Mouse (Mus musculus) large intestine, adult 2 months (tissue): ENCODE measurements around the gene Trnau1ap. TPM values are rescaled to one million over a fixed set of nuclear protein-coding genes. Genes with fewer than 3 reads are reported as not detected.
A peak's percentile ranks its signal among the peaks of the same experiment; 100 is the strongest.
"Not testable (repeated sequence)": the region's sequence is repeated elsewhere in the genome, so short reads cannot be mapped to it uniquely, and the experiment has no call there.

ENCODE experiments used
- DNase-seq: peaks from one replicate; pipeline ENCODE4 v3.0.0-alpha.2; 2012; ENCODE audit warnings: low read depth, low spot score
- WGBS: fragments of 180-500 bp; shearing (Covaris S2); methylation state at CpG from one replicate; pipeline ENCODE4 v1.1.7; 2018; 5-methylcytosine and 5-hydroxymethylcytosine counted together
- polyA plus RNA-seq: library from polyadenylated mRNA; depleted of rRNA; stranded (reverse); fragments of >200 nt; gene quantifications from 2 replicates; pipeline ENCODE4 v1.2.3, GENCODE M21; 2012

Trnau1ap gene
- polyA plus RNA-seq, 1 experiment: 19.6 TPM

GRCm38 (mm10) chr4:132302939-132303479 lies 26.3 kb downstream of the Trnau1ap start, which contains the start of gene Rab42:
Rab42 (minus strand) TSS chr4:132303385.
- DNase-seq: no peak
- WGBS: 4% methylated on average over 31 of the region's 31 CpGs

GRCm38 (mm10) chr4:132301965-132302938 lies 27.1 kb downstream of the Trnau1ap start:
- WGBS: 69% methylated on average over 16 of the region's 16 CpGs
- DNase-seq: no peak

GRCm38 (mm10) chr4:132301486-132301885 lies 27.9 kb downstream of the Trnau1ap start:
- no peak for DNase-seq
- 73% methylated on average over 6 of the region's 6 CpGs for WGBS

GRCm38 (mm10) chr4:132299849-132300248 lies 29.5 kb downstream of the Trnau1ap start:
- 86% methylated on average over 1 of the region's 1 CpGs for WGBS

GRCm38 (mm10) chr4:132295696-132296390 lies 33.5 kb downstream of the Trnau1ap start:
- no peak for DNase-seq
- 56% methylated on average over 8 of the region's 8 CpGs for WGBS

More at GRCm38 (mm10) chr4:132299849-132300248, 29.5 kb downstream of the Trnau1ap start:
- no peak for DNase-seq

- 77% methylated on average over 7 of the region's 7 CpGs for WGBS
- no peak for DNase-seq
These were observed 35.6 kb downstream of the Trnau1ap start for GRCm38 (mm10) chr4:132293682-132294240.

- 57% methylated on average over 4 of the region's 4 CpGs for WGBS
These were observed 36.4 kb downstream of the Trnau1ap start for GRCm38 (mm10) chr4:132292988-132293387.

GRCm38 (mm10) chr4:132291624-132292335 lies 37.6 kb downstream of the Trnau1ap start:
- WGBS: 85% methylated on average over 12 of the region's 12 CpGs

More at GRCm38 (mm10) chr4:132292988-132293387, 36.4 kb downstream of the Trnau1ap start:
- no peak for DNase-seq

GRCm38 (mm10) chr4:132291056-132291455 lies 38.3 kb downstream of the Trnau1ap start:
- 98% methylated on average over 4 of the region's 4 CpGs for WGBS

More at GRCm38 (mm10) chr4:132291624-132292335, 37.6 kb downstream of the Trnau1ap start:
- no peak for DNase-seq

GRCm38 (mm10) chr4:132288840-132289239 lies 40.5 kb downstream of the Trnau1ap start:
- not testable (repeated sequence) for DNase-seq
- WGBS: 90% methylated on average over 4 of the region's 5 CpGs

More at GRCm38 (mm10) chr4:132291056-132291455, 38.3 kb downstream of the Trnau1ap start:
- no peak for DNase-seq

- WGBS: 84% methylated on average over 3 of the region's 3 CpGs
- no peak for DNase-seq
These were observed 53.4 kb downstream of the Trnau1ap start for GRCm38 (mm10) chr4:132275949-132276348.

- under 1% methylated on average over 48 of the region's 48 CpGs for WGBS
- DNase-seq: peak; percentile 73
These were observed 55.0 kb downstream of the Trnau1ap start, which contains the start of gene Taf12 for GRCm38 (mm10) chr4:132274156-132274862. Taf12 (plus strand) TSS chr4:132274375.

GRCm38 (mm10) chr4:132273166-132273565 lies 56.2 kb downstream of the Trnau1ap start:
- WGBS: 31% methylated on average over 2 of the region's 2 CpGs
- DNase-seq: no peak

GRCm38 (mm10) chr4:132269740-132270560 lies 59.4 kb downstream of the Trnau1ap start:
- WGBS: under 1% methylated on average over 35 of the region's 35 CpGs
- peak; percentile 77 for DNase-seq

GRCm38 (mm10) chr4:132268871-132269739 lies 60.2 kb downstream of the Trnau1ap start:
- no peak for DNase-seq
- 7% methylated on average over 6 of the region's 6 CpGs for WGBS

- DNase-seq: no peak
- 70% methylated on average over 3 of the region's 3 CpGs for WGBS
These were observed 62.4 kb downstream of the Trnau1ap start for GRCm38 (mm10) chr4:132266835-132267349.
